Mouse (Mus musculus): Measurements from ENCODE around the gene Sesn3. TPM values are rescaled to one million over a fixed set of nuclear protein-coding genes. Genes with fewer than 3 reads are reported as not detected.

Sesn3 gene
- polyA plus RNA-seq, 1 experiment from 2014 or later, result 15.5 TPM

Other genes with a start within 250 kb of the Sesn3 start
- gene Endod1, start 106.4 kb downstream of the Sesn3 start, polyA plus RNA-seq (2015; fragmentation: Nextera tagmentation; extraction: Ambion mirVana), result 4.2 and 4.6 TPM in 2 replicates
- gene Kdm4d, start 225.4 kb downstream of the Sesn3 start, polyA plus RNA-seq (2015; fragmentation: Nextera tagmentation; extraction: Ambion mirVana), result 0.21 and 0.37 TPM in 2 replicates
- gene Cwc15, start 225.6 kb downstream of the Sesn3 start, polyA plus RNA-seq (2015; fragmentation: Nextera tagmentation; extraction: Ambion mirVana), result 186 and 204 TPM in 2 replicates

All from forebrain, embryonic 13.5 days (tissue).